Mouse (Mus musculus) forebrain, embryonic 16.5 days (tissue): ENCODE measurements at regions not wholly inside any gene's neighbourhood (a gene's known extent, or its start where the extent isn't known, plus 50 kb on each side); places are given as distances from the start of the nearest gene placed in this dataset.
A peak's percentile ranks its signal among the peaks of the same experiment; 100 is the strongest.

ENCODE experiments used
- ATAC-seq: fragments of 200-750 bp; cut with Nextera tagmentation; 2 replicates; pipeline ENCODE4 v1.8.0; 2017; ENCODE audit warnings: mild to moderate bottlenecking, moderate library complexity
- H3K27ac ChIP-seq: fragments of 300-500 bp; sonication (generic); 2 replicates; pipeline ENCODE4 v1.5.1; 2014; ENCODE audit warnings: low read length, control low read depth
- H3K27me3 ChIP-seq: fragments of 300-500 bp; sonication (generic); replicated peaks from 2 replicates; pipeline ENCODE4 v1.6.1; 2014; ENCODE audit warnings: low read length; ENCODE audit not compliant: control insufficient read depth, insufficient read depth
- H3K36me3 ChIP-seq: fragments of 300-500 bp; sonication (generic); 2 replicates; pipeline ENCODE4 v1.6.1; 2014; ENCODE audit not compliant: control insufficient read depth, insufficient read depth
- H3K4me1 ChIP-seq: fragments of 300-500 bp; sonication (generic); replicated peaks from 2 replicates; pipeline ENCODE4 v1.6.1; 2014; ENCODE audit warnings: low read length; ENCODE audit not compliant: control insufficient read depth, insufficient read depth
- H3K4me2 ChIP-seq: fragments of 300-500 bp; sonication (generic); 2 replicates; pipeline ENCODE4 v1.6.1; 2014; ENCODE audit warnings: mild to moderate bottlenecking, low read length, control low read depth
- H3K4me3 ChIP-seq: fragments of 300-500 bp; sonication (generic); replicated peaks from 2 replicates; pipeline ENCODE4 v1.5.1; 2014; ENCODE audit warnings: mild to moderate bottlenecking, low read length, control low read depth
- H3K9ac ChIP-seq: fragments of 300-500 bp; sonication (generic); replicated peaks from 2 replicates; pipeline ENCODE4 v1.6.1; 2014; ENCODE audit warnings: low read depth, low read length, control low read depth
- H3K9me3 ChIP-seq: fragments of 300-500 bp; sonication (generic); 2 replicates; pipeline ENCODE4 v1.6.1; 2016; ENCODE audit warnings: low read length; ENCODE audit not compliant: control insufficient read depth
- WGBS: fragments of 180-500 bp; shearing (Covaris S2); extraction: QIAGEN DNeasy Blood & Tissue Kit; methylation state at CpG from one replicate; pipeline ENCODE4 v1.1.7; 2014; 5-methylcytosine and 5-hydroxymethylcytosine counted together

- Histone ChIP-seq H3K9ac (no peak overlapping the region), H3K9me3 (no peaks in the 10 kb centered on the region), H3K4me1 (peaks cover 4% of the 10 kb centered on the region), H3K4me3 (no peak overlapping the region), H3K36me3 (no peaks in the 10 kb centered on the region), H3K27ac (no peak overlapping the region), H3K4me2 (no peak overlapping the region), H3K27me3 (no peaks in the 10 kb centered on the region)
- ATAC-seq, result no peak
- WGBS, result 73% methylated on average over 4 of the region's 4 CpGs
These were observed 53.3 kb upstream of the Creb5 start for GRCm38 (mm10) chr6:53233777-53234176.

- no peak overlapping the region for H3K4me3 ChIP-seq
- H3K36me3 ChIP-seq, result no peaks in the 10 kb centered on the region
- H3K27ac ChIP-seq, result no peak overlapping the region
- 14% methylated on average over 5 of the region's 5 CpGs for WGBS
- ATAC-seq, result peak; percentile 83
- H3K9ac ChIP-seq, result no peak overlapping the region
- H3K9me3 ChIP-seq, result no peaks in the 10 kb centered on the region
- H3K4me2 ChIP-seq, result no peak overlapping the region
- peaks cover 4% of the 10 kb centered on the region for H3K4me1 ChIP-seq
- H3K27me3 ChIP-seq, result no peaks in the 10 kb centered on the region
These were observed 54.5 kb upstream of the Creb5 start for GRCm38 (mm10) chr6:53232616-53233015.

- no peaks in the 10 kb centered on the region for H3K9me3 ChIP-seq
- H3K36me3 ChIP-seq, result no peaks in the 10 kb centered on the region
- H3K4me1 ChIP-seq, result peaks cover 4% of the 10 kb centered on the region
- no peak overlapping the region for H3K9ac ChIP-seq
- ATAC-seq, result peak; percentile 76
- H3K27me3 ChIP-seq, result no peaks in the 10 kb centered on the region
- WGBS, result 20% methylated on average over 6 of the region's 6 CpGs
- H3K27ac ChIP-seq, result no peak overlapping the region
- H3K4me2 ChIP-seq, result no peak overlapping the region
- no peak overlapping the region for H3K4me3 ChIP-seq
These were observed 57.7 kb upstream of the Creb5 start for GRCm38 (mm10) chr6:53229350-53229749.

- H3K4me1 ChIP-seq, result peaks cover 23% of the 10 kb centered on the region
- no peak for ATAC-seq
- 29% methylated on average over 8 of the region's 8 CpGs for WGBS
These were observed 65.0 kb upstream of the Creb5 start for GRCm38 (mm10) chr6:53222104-53222503.

GRCm38 (mm10) chr6:53221668-53222005 is 65.4 kb upstream of the Creb5 start:
- H3K4me3 ChIP-seq, result no peak overlapping the region
- no peak overlapping the region for H3K4me2 ChIP-seq
- no peak overlapping the region for H3K9ac ChIP-seq
- 17% methylated on average over 4 of the region's 4 CpGs for WGBS
- H3K27me3 ChIP-seq, result no peaks in the 10 kb centered on the region
- no peaks in the 10 kb centered on the region for H3K9me3 ChIP-seq
- no peak overlapping the region for H3K27ac ChIP-seq
- H3K4me1 ChIP-seq, result peaks cover 23% of the 10 kb centered on the region
- peak; percentile 49; the same call in 1 of the 2 replicates for ATAC-seq
- H3K36me3 ChIP-seq, result no peaks in the 10 kb centered on the region

More at GRCm38 (mm10) chr6:53222104-53222503, 65.0 kb upstream of the Creb5 start:
- Histone ChIP-seq H3K27ac (no peak overlapping the region), H3K36me3 (no peaks in the 10 kb centered on the region), H3K9me3 (no peaks in the 10 kb centered on the region), H3K27me3 (no peaks in the 10 kb centered on the region), H3K4me2 (no peak overlapping the region), H3K4me3 (no peak overlapping the region), H3K9ac (no peak overlapping the region)

- Histone ChIP-seq H3K4me1 (peaks cover 23% of the 10 kb centered on the region), H3K9ac (no peak overlapping the region), H3K27me3 (no peaks in the 10 kb centered on the region), H3K4me3 (no peak overlapping the region), H3K27ac (peak overlapping the region; percentile 5), H3K9me3 (no peaks in the 10 kb centered on the region), H3K4me2 (peak overlapping the region; percentile 15), H3K36me3 (no peaks in the 10 kb centered on the region)
- WGBS, result 28% methylated on average over 18 of the region's 18 CpGs
- ATAC-seq, result peak; percentile 67
These were observed 66.0 kb upstream of the Creb5 start for GRCm38 (mm10) chr6:53220784-53221667.

- no peak overlapping the region for H3K27ac ChIP-seq
- WGBS, result 43% methylated on average over 10 of the region's 10 CpGs
- no peak overlapping the region for H3K9ac ChIP-seq
- H3K27me3 ChIP-seq, result no peaks in the 10 kb centered on the region
- H3K4me1 ChIP-seq, result peaks cover 23% of the 10 kb centered on the region
- no peak for ATAC-seq
- H3K9me3 ChIP-seq, result no peaks in the 10 kb centered on the region
- no peak overlapping the region for H3K4me2 ChIP-seq
- H3K4me3 ChIP-seq, result no peak overlapping the region
- no peaks in the 10 kb centered on the region for H3K36me3 ChIP-seq
These were observed 68.2 kb upstream of the Creb5 start for GRCm38 (mm10) chr6:53218871-53219286.

GRCm38 (mm10) chr6:53217234-53218015 is 69.6 kb upstream of the Creb5 start:
- ATAC-seq, result no peak

GRCm38 (mm10) chr6:53216715-53217114 is 70.4 kb upstream of the Creb5 start:
- H3K4me1 ChIP-seq, result peaks cover 23% of the 10 kb centered on the region
- no peak overlapping the region for H3K4me3 ChIP-seq
- ATAC-seq, result no peak
- no peaks in the 10 kb centered on the region for H3K36me3 ChIP-seq
- no peak overlapping the region for H3K4me2 ChIP-seq
- WGBS, result 81% methylated on average over 2 of the region's 2 CpGs
- no peaks in the 10 kb centered on the region for H3K27me3 ChIP-seq
- H3K9me3 ChIP-seq, result no peaks in the 10 kb centered on the region
- no peak overlapping the region for H3K9ac ChIP-seq
- H3K27ac ChIP-seq, result no peak overlapping the region

More at GRCm38 (mm10) chr6:53217234-53218015, 69.6 kb upstream of the Creb5 start:
- no peaks in the 10 kb centered on the region for H3K27me3 ChIP-seq
- 56% methylated on average over 10 of the region's 10 CpGs for WGBS
- no peaks in the 10 kb centered on the region for H3K36me3 ChIP-seq
- no peak overlapping the region for H3K27ac ChIP-seq
- no peak overlapping the region for H3K9ac ChIP-seq
- H3K4me3 ChIP-seq, result no peak overlapping the region
- no peaks in the 10 kb centered on the region for H3K9me3 ChIP-seq
- H3K4me2 ChIP-seq, result no peak overlapping the region
- peaks cover 23% of the 10 kb centered on the region for H3K4me1 ChIP-seq
